Mouse (Mus musculus): ENCODE results near the gene Mstn.

Gene Mstn

DNA sequence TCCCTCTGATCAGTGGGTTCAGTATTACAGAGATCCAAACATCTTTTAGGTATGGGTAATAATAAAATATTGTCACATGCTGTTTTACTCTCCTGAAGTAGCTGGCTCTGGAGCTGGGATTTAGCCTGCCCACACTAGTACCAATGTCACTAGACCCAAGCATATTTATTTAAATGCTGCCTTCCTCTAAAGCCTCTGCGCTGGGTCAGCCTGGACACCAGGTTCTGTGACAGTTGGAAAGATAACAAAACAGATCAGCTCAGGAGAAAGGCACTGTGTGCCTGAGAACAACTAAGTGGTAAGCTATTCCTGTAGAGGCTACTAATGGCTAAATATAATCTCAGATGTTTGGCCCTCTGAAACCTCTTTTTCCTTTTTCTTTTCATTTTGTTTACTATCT is 49.1 kb downstream of the Mstn start:
- no peak for DNase-seq

Measured in cerebellum, postnatal 25 days (tissue).